Mouse (Mus musculus): ENCODE results near the gene Clcf1. TPM values are rescaled to one million over a fixed set of nuclear protein-coding genes. Genes with fewer than 3 reads are reported as not detected.
A peak's percentile ranks its signal among the peaks of the same experiment; 100 is the strongest.

The Clcf1 gene
- polyA plus RNA-seq, 1 experiment from 2014 or later, result 0.73 TPM

GRCm38 (mm10) chr19:4194776-4195650, 19.0 kb upstream of the Clcf1 start:
- Histone ChIP-seq H3K4me2 (no peak overlapping the region), H3K27ac (peak overlapping the region; percentile 91; the same call in 1 of the 2 replicates)

GRCm38 (mm10) chr19:4196048-4196447, 18.0 kb upstream of the Clcf1 start:
- ATAC-seq, result no peak
- Histone ChIP-seq H3K27me3 (replicated peaks) (no peaks in the 10 kb centered on the region), H3K4me3 (no peak overlapping the region), H3K9ac (no peak overlapping the region), H3K36me3 (peaks cover 77% of the 10 kb centered on the region), H3K4me2 (no peak overlapping the region), H3K27ac (no peak overlapping the region), H3K4me1 (peaks cover 85% of the 10 kb centered on the region), H3K9me3 (replicated peaks) (no peaks in the 10 kb centered on the region)
- 74% methylated on average over 2 of the region's 2 CpGs for WGBS (ENCODE audit: insufficient replicate concordance)

More at GRCm38 (mm10) chr19:4194776-4195650, 19.0 kb upstream of the Clcf1 start:
- Histone ChIP-seq H3K4me3 (no peak overlapping the region), H3K27me3 (replicated peaks) (no peaks in the 10 kb centered on the region), H3K36me3 (peaks cover 71% of the 10 kb centered on the region), H3K4me1 (peaks cover 84% of the 10 kb centered on the region), H3K9ac (no peak overlapping the region), H3K9me3 (replicated peaks) (no peaks in the 10 kb centered on the region)
- ATAC-seq, result no peak
- 77% methylated on average over 12 of the region's 12 CpGs for WGBS (ENCODE audit: insufficient replicate concordance)

- Histone ChIP-seq H3K4me2 (no peak overlapping the region), H3K27ac (peak overlapping the region; percentile 28; the same call in 1 of the 2 replicates), H3K4me1 (peaks cover 80% of the 10 kb centered on the region), H3K9me3 (replicated peaks) (no peaks in the 10 kb centered on the region), H3K36me3 (peaks cover 77% of the 10 kb centered on the region), H3K4me3 (no peak overlapping the region), H3K9ac (peak overlapping the region; percentile 13; the same call in 1 of the 2 replicates), H3K27me3 (replicated peaks) (no peaks in the 10 kb centered on the region)
- no peak for ATAC-seq
- WGBS (ENCODE audit: insufficient replicate concordance), result 55% methylated on average over 5 of the region's 5 CpGs
These were observed 17.5 kb upstream of the Clcf1 start for GRCm38 (mm10) chr19:4196548-4196947.

GRCm38 (mm10) chr19:4197180-4197579, 16.9 kb upstream of the Clcf1 start:
- Histone ChIP-seq H3K4me2 (no peak overlapping the region), H3K4me1 (peaks cover 85% of the 10 kb centered on the region), H3K9ac (peak overlapping the region; percentile 13; the same call in 1 of the 2 replicates), H3K36me3 (peaks cover 77% of the 10 kb centered on the region), H3K27ac (peak overlapping the region; percentile 53; the same call in 1 of the 2 replicates), H3K4me3 (no peak overlapping the region), H3K27me3 (replicated peaks) (no peaks in the 10 kb centered on the region), H3K9me3 (replicated peaks) (no peaks in the 10 kb centered on the region)
- no peak for ATAC-seq
- 70% methylated on average over 3 of the region's 3 CpGs for WGBS (ENCODE audit: insufficient replicate concordance)

- ATAC-seq, result peak; percentile 86
- under 1% methylated on average over 34 of the region's 34 CpGs for WGBS (ENCODE audit: insufficient replicate concordance)
These were observed 12.6 kb upstream of the Clcf1 start, which contains the start of gene Rad9a for GRCm38 (mm10) chr19:4201291-4201909. Gene Rad9a, minus strand, starts transcription at chr19:4201662.

GRCm38 (mm10) chr19:4202149-4202548, 11.9 kb upstream of the Clcf1 start:
- Histone ChIP-seq H3K36me3 (peaks cover 34% of the 10 kb centered on the region), H3K4me1 (peaks cover 54% of the 10 kb centered on the region), H3K27ac (peak overlapping the region; percentile 52; the same call in 1 of the 2 replicates), H3K4me3 (peak overlapping the region; percentile 75), H3K9me3 (replicated peaks) (no peaks in the 10 kb centered on the region), H3K4me2 (peak overlapping the region; percentile 91), H3K27me3 (replicated peaks) (peaks cover 35% of the 10 kb centered on the region), H3K9ac (peak overlapping the region; percentile 70)
- WGBS (ENCODE audit: insufficient replicate concordance), result 36% methylated on average over 7 of the region's 7 CpGs
- no peak for ATAC-seq

More at GRCm38 (mm10) chr19:4201291-4201909, 12.6 kb upstream of the Clcf1 start, which contains the start of gene Rad9a:
- Histone ChIP-seq H3K27me3 (replicated peaks) (peaks cover 31% of the 10 kb centered on the region), H3K9ac (peak within 1 kb of the TSS; percentile 79), H3K9me3 (replicated peaks) (no peaks in the 10 kb centered on the region), H3K4me2 (peak within 1 kb of the TSS; percentile 91), H3K4me1 (peaks cover 61% of the 10 kb centered on the region), H3K27ac (peak within 1 kb of the TSS; percentile 84), H3K36me3 (peaks cover 42% of the 10 kb centered on the region), H3K4me3 (peak within 1 kb of the TSS; percentile 75)

- Histone ChIP-seq H3K36me3 (peaks cover 24% of the 10 kb centered on the region), H3K27me3 (replicated peaks) (peaks cover 41% of the 10 kb centered on the region), H3K4me2 (no peak overlapping the region), H3K9me3 (replicated peaks) (no peaks in the 10 kb centered on the region), H3K9ac (no peak overlapping the region), H3K4me3 (no peak overlapping the region), H3K27ac (0 out of 2 replicates have a peak overlapping the region, but pooled peaks have one; percentile 52), H3K4me1 (peaks cover 50% of the 10 kb centered on the region)
- WGBS (ENCODE audit: insufficient replicate concordance), result 47% methylated on average over 3 of the region's 3 CpGs
- ATAC-seq, result no peak
These were observed 10.9 kb upstream of the Clcf1 start for GRCm38 (mm10) chr19:4203148-4203547.

- 35% methylated on average over 13 of the region's 13 CpGs for WGBS (ENCODE audit: insufficient replicate concordance)
- Histone ChIP-seq H3K4me2 (no peak overlapping the region), H3K9ac (no peak overlapping the region), H3K4me3 (no peak overlapping the region), H3K4me1 (peaks cover 48% of the 10 kb centered on the region), H3K36me3 (peaks cover 18% of the 10 kb centered on the region), H3K27me3 (replicated peaks) (peaks cover 47% of the 10 kb centered on the region), H3K9me3 (replicated peaks) (no peaks in the 10 kb centered on the region), H3K27ac (no peak overlapping the region)
- ATAC-seq, result no peak
These were observed 10.3 kb upstream of the Clcf1 start for GRCm38 (mm10) chr19:4203604-4204326.

GRCm38 (mm10) chr19:4204889-4205288, 9.1 kb upstream of the Clcf1 start:
- peaks cover 58% of the 10 kb centered on the region for H3K27me3 ChIP-seq (replicated peaks)
- H3K4me2 ChIP-seq, result no peak overlapping the region
- H3K9ac ChIP-seq, result no peak overlapping the region
- H3K4me1 ChIP-seq, result peaks cover 39% of the 10 kb centered on the region
- no peak for ATAC-seq
- H3K27ac ChIP-seq, result no peak overlapping the region
- no peak overlapping the region for H3K4me3 ChIP-seq
- WGBS (ENCODE audit: insufficient replicate concordance), result 54% methylated on average over 4 of the region's 4 CpGs
- H3K36me3 ChIP-seq, result peaks cover 7% of the 10 kb centered on the region
- H3K9me3 ChIP-seq (replicated peaks), result no peaks in the 10 kb centered on the region

GRCm38 (mm10) chr19:4206971-4207370, 7.1 kb upstream of the Clcf1 start:
- peaks cover 78% of the 10 kb centered on the region for H3K27me3 ChIP-seq (replicated peaks)

GRCm38 (mm10) chr19:4208563-4208962, 5.5 kb upstream of the Clcf1 start:
- no peak overlapping the region for H3K4me2 ChIP-seq
- no peak overlapping the region for H3K4me3 ChIP-seq
- 52% methylated on average over 5 of the region's 5 CpGs for WGBS (ENCODE audit: insufficient replicate concordance)
- H3K9ac ChIP-seq, result no peak overlapping the region
- H3K36me3 ChIP-seq, result no peaks in the 10 kb centered on the region
- H3K9me3 ChIP-seq (replicated peaks), result no peaks in the 10 kb centered on the region
- peaks cover 17% of the 10 kb centered on the region for H3K4me1 ChIP-seq
- ATAC-seq, result no peak
- no peak overlapping the region for H3K27ac ChIP-seq
- peaks cover 87% of the 10 kb centered on the region for H3K27me3 ChIP-seq (replicated peaks)

More at GRCm38 (mm10) chr19:4206971-4207370, 7.1 kb upstream of the Clcf1 start:
- Histone ChIP-seq H3K36me3 (no peaks in the 10 kb centered on the region), H3K4me2 (no peak overlapping the region), H3K4me3 (no peak overlapping the region), H3K27ac (no peak overlapping the region), H3K4me1 (peaks cover 23% of the 10 kb centered on the region), H3K9me3 (replicated peaks) (no peaks in the 10 kb centered on the region), H3K9ac (no peak overlapping the region)
- ATAC-seq, result peak; percentile 50
- 3% methylated on average over 2 of the region's 2 CpGs for WGBS (ENCODE audit: insufficient replicate concordance)
